In the genomic region with DNA sequence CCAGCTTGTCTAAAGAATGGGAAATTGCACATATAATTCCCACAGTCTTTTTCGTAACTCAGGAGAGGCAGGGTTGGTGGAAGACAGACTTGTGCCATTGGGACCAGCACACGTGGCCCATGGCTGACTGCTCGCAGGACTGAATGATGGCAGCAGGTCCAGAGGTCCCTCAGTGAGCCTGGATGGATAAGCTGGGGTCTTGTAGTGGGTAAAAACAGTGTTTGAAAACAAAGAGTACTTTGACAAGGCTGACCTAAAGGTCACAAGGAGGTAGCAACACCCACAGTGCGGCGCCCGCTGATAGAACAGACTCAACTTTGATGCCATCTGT, we compare ENCODE assay signal across 8 mouse cellular contexts. TPM values are rescaled to one million over a fixed set of nuclear protein-coding genes. Genes with fewer than 3 reads are reported as not detected.
DNase-seq lines count a peak whose midpoint lies in the region; ATAC-seq and TF ChIP-seq lines count a peak whose summit lies in the region.

No protein-coding gene starts in this region.

- H3K4me2 ChIP-seq in hindbrain, embryonic 15.5 days, result peak overlapping the region; percentile 75
- peak overlapping the region; percentile 89 for H3K4me2 ChIP-seq in midbrain, embryonic 14.5 days (ENCODE audit: low read length)

- peaks cover 20% of the 10 kb centered on the region for H3K4me1 ChIP-seq in kidney, adult 2 months (ENCODE audit: control insufficient read depth, insufficient read depth, low read length)
- H3K4me1 ChIP-seq in brown adipose tissue, adult 24 weeks (ENCODE audit: control insufficient read depth, insufficient read depth, insufficient read length, low read length), result peaks cover 11% of the 10 kb centered on the region
- peaks cover 22% of the 10 kb centered on the region for H3K4me1 ChIP-seq in hindbrain, embryonic 15.5 days (replicated peaks)
- peaks cover 18% of the 10 kb centered on the region for H3K4me1 ChIP-seq in midbrain, embryonic 14.5 days (ENCODE audit: control insufficient read depth, insufficient read depth, low read length)
- H3K4me1 ChIP-seq in thymus, adult 2 months (replicated peaks; ENCODE audit: control insufficient read depth, insufficient read depth, low read length), result peaks cover 16% of the 10 kb centered on the region

- 65% methylated on average over 6 of the region's 6 CpGs for WGBS in kidney, adult 2 months
- WGBS in hindbrain, embryonic 15.5 days, result 73% methylated on average over 6 of the region's 6 CpGs
- WGBS in midbrain, embryonic 14.5 days, result 74% methylated on average over 6 of the region's 6 CpGs
- WGBS in thymus, adult 2 months, result 81% methylated on average over 6 of the region's 6 CpGs

- peak overlapping the region; percentile 92 for H3K4me3 ChIP-seq in kidney, adult 2 months (ENCODE audit: insufficient read depth, low read depth, low read length)
- H3K4me3 ChIP-seq in brown adipose tissue, adult 24 weeks (ENCODE audit: insufficient read depth, low read depth, low read length), result peak overlapping the region; percentile 88
- H3K4me3 ChIP-seq in hindbrain, embryonic 15.5 days, result peak overlapping the region; percentile 78
- peak overlapping the region; percentile 86 for H3K4me3 ChIP-seq in midbrain, embryonic 14.5 days (replicated peaks; ENCODE audit: low read depth, low read length)
- H3K4me3 ChIP-seq in thymus, adult 2 months (ENCODE audit: control insufficient read depth, insufficient read depth, low read length), result no peak overlapping the region

- no peaks in the 10 kb centered on the region for H3K27me3 ChIP-seq in kidney, adult 2 months (replicated peaks; ENCODE audit: control insufficient read depth, insufficient read depth, low read length)
- H3K27me3 ChIP-seq in hindbrain, embryonic 15.5 days, result no peaks in the 10 kb centered on the region
- H3K27me3 ChIP-seq in midbrain, embryonic 14.5 days (ENCODE audit: control insufficient read depth, insufficient read depth, low read length), result no peaks in the 10 kb centered on the region
- no peaks in the 10 kb centered on the region for H3K27me3 ChIP-seq in thymus, adult 2 months (ENCODE audit: control insufficient read depth, insufficient read depth, low read length)

- H3K27ac ChIP-seq in kidney, adult 2 months (ENCODE audit: insufficient read depth, low read depth, low read length), result peak overlapping the region; percentile 79
- H3K27ac ChIP-seq in brown adipose tissue, adult 24 weeks (replicated peaks; ENCODE audit: low read depth, low read length), result peak overlapping the region; percentile 90
- peak overlapping the region; percentile 83 for H3K27ac ChIP-seq in hindbrain, embryonic 15.5 days (replicated peaks)
- peak overlapping the region; percentile 80 for H3K27ac ChIP-seq in midbrain, embryonic 14.5 days (replicated peaks; ENCODE audit: low read depth, low read length)
- no peak overlapping the region for H3K27ac ChIP-seq in thymus, adult 2 months (ENCODE audit: control insufficient read depth, insufficient read depth, low read length)

- no peaks in the 10 kb centered on the region for H3K9me3 ChIP-seq in hindbrain, embryonic 15.5 days
- H3K9me3 ChIP-seq in midbrain, embryonic 14.5 days (ENCODE audit: control insufficient read depth, low read length), result no peaks in the 10 kb centered on the region

- peak overlapping the region; percentile 74 for H3K9ac ChIP-seq in hindbrain, embryonic 15.5 days
- H3K9ac ChIP-seq in midbrain, embryonic 14.5 days (replicated peaks; ENCODE audit: low read length), result peak overlapping the region; percentile 75

- peak; percentile 7; the same call in 1 of the 2 replicates for ATAC-seq in hindbrain, embryonic 15.5 days (ENCODE audit: low FRiP score, low read depth)
- peak; percentile 25 for ATAC-seq in midbrain, embryonic 14.5 days (ENCODE audit: low FRiP score, low TSS enrichment)

- TF ChIP-seq CTCF in kidney, adult 2 months (conservative IDR thresholded peaks at IDR 0.05; ENCODE audit: insufficient read depth, insufficient read length, low read depth, low read length), result no peak
- TF ChIP-seq CTCF in thymus, adult 2 months (IDR thresholded peaks at IDR 0.05; ENCODE audit: borderline replicate concordance, control insufficient read depth, extremely low read depth, insufficient read depth, low read length, poor library complexity), result no peak

- no peak for DNase-seq in kidney, adult 2 months
- no peak for DNase-seq in kidney, postnatal 4 days
- DNase-seq in midbrain, embryonic 14.5 days, result no peak
- DNase-seq in cerebellum, adult 11-12 months, result no peak
- DNase-seq in thymus, adult 2 months, result no peak
- DNase-seq in urinary bladder, postnatal 10 days (ENCODE audit: low spot score), result no peak

- H3K36me3 ChIP-seq in kidney, adult 2 months (ENCODE audit: control insufficient read depth, insufficient read depth, low read length), result no peaks in the 10 kb centered on the region; the same call in 1 of the 2 replicates
- H3K36me3 ChIP-seq in hindbrain, embryonic 15.5 days, result peaks cover 12% of the 10 kb centered on the region; the same call in 1 of the 2 replicates
- peaks cover 16% of the 10 kb centered on the region for H3K36me3 ChIP-seq in midbrain, embryonic 14.5 days (ENCODE audit: control insufficient read depth, insufficient read depth, low read length)
- peaks cover 6% of the 10 kb centered on the region; the same call in 1 of the 2 replicates for H3K36me3 ChIP-seq in thymus, adult 2 months (ENCODE audit: control insufficient read depth, insufficient read depth, low read length)

- no peak for TF ChIP-seq POLR2A in kidney, adult 2 months (IDR thresholded peaks at IDR 0.05; ENCODE audit: low read depth, low read length)
- no peak for TF ChIP-seq POLR2A in thymus, adult 2 months (IDR thresholded peaks at IDR 0.05; ENCODE audit: control insufficient read depth, extremely low read depth, insufficient read depth, low read length, poor library complexity)

RNA-seq across cellular contexts. Expression of a gene that starts 0.5 kb away (rescaled TPM):
- 46.5 and 57.7 TPM in 2 replicates for polyA plus RNA-seq in kidney, adult 2 months (2012; rRNA removed)
- 62.5 and 67.4 TPM in 2 replicates for polyA plus RNA-seq in brown adipose tissue, adult 24 weeks (2012; ENCODE audit: insufficient read depth, insufficient read length, missing spikeins)
- 125 and 131 TPM in 2 replicates for polyA plus RNA-seq in hindbrain, embryonic 15.5 days (2015; fragmentation: Nextera tagmentation; extraction: Ambion mirVana)
- polyA plus RNA-seq in midbrain, embryonic 14.5 days (2014; fragmentation: Nextera tagmentation; extraction: Ambion mirVana), result 131 and 148 TPM in 2 replicates
- polyA plus RNA-seq in thymus, adult 2 months (2012; rRNA removed), result 72.0 and 76.9 TPM in 2 replicates

RNA-seq across cellular contexts. Expression of a gene that starts 11.2 kb away (rescaled TPM):
- 5.0 and 5.8 TPM in 2 replicates for polyA plus RNA-seq in kidney, adult 2 months (2012; rRNA removed)
- 1.5 and 2.0 TPM in 2 replicates for polyA plus RNA-seq in brown adipose tissue, adult 24 weeks (2012; ENCODE audit: insufficient read depth, insufficient read length, missing spikeins)
- polyA plus RNA-seq in hindbrain, embryonic 15.5 days (2015; fragmentation: Nextera tagmentation; extraction: Ambion mirVana), result 3.0 and 3.9 TPM in 2 replicates
- 2.5 and 3.6 TPM in 2 replicates for polyA plus RNA-seq in midbrain, embryonic 14.5 days (2014; fragmentation: Nextera tagmentation; extraction: Ambion mirVana)
- polyA plus RNA-seq in thymus, adult 2 months (2012; rRNA removed), result 25.2 and 36.1 TPM in 2 replicates

RNA-seq across cellular contexts. Expression of a gene that starts 18.1 kb away (rescaled TPM):
- 1,103 and 1,106 TPM in 2 replicates for polyA plus RNA-seq in kidney, adult 2 months (2012; rRNA removed)
- polyA plus RNA-seq in brown adipose tissue, adult 24 weeks (2012; ENCODE audit: insufficient read depth, insufficient read length, missing spikeins), result not detected in 2 replicates
- polyA plus RNA-seq in hindbrain, embryonic 15.5 days (2015; fragmentation: Nextera tagmentation; extraction: Ambion mirVana), result not detected in 2 replicates
- not detected in 2 replicates for polyA plus RNA-seq in midbrain, embryonic 14.5 days (2014; fragmentation: Nextera tagmentation; extraction: Ambion mirVana)
- 0.20 and 1.5 TPM in 2 replicates for polyA plus RNA-seq in thymus, adult 2 months (2012; rRNA removed)

RNA-seq across cellular contexts. Expression of a gene that starts 51.0 kb away (rescaled TPM):
- polyA plus RNA-seq in kidney, adult 2 months (2012; rRNA removed), result 25.7 and 29.2 TPM in 2 replicates
- 23.7 and 36.2 TPM in 2 replicates for polyA plus RNA-seq in brown adipose tissue, adult 24 weeks (2012; ENCODE audit: insufficient read depth, insufficient read length, missing spikeins)
- polyA plus RNA-seq in hindbrain, embryonic 15.5 days (2015; fragmentation: Nextera tagmentation; extraction: Ambion mirVana), result 17.9 and 20.6 TPM in 2 replicates
- polyA plus RNA-seq in midbrain, embryonic 14.5 days (2014; fragmentation: Nextera tagmentation; extraction: Ambion mirVana), result 17.2 and 18.2 TPM in 2 replicates
- 6.0 and 6.4 TPM in 2 replicates for polyA plus RNA-seq in thymus, adult 2 months (2012; rRNA removed)

Comparison
In these comparisons a context has a peak if more than half of its experiments do, and no peak if none do; other contexts are left out.
1. RNA of a gene that starts 18.1 kb away (polyA plus RNA-seq): 1,103 to 1,106 TPM in kidney, adult 2 months; 0.20 to 1.5 TPM in thymus, adult 2 months, not detected in hindbrain, embryonic 15.5 days, not detected in brown adipose tissue, adult 24 weeks and not detected in midbrain, embryonic 14.5 days; every median in the first group is over 100 times any median in the second.